Mouse (Mus musculus) left cerebral cortex, postnatal 36 days (tissue): ENCODE measurements around the gene Slc35b2. TPM values are rescaled to one million over a fixed set of nuclear protein-coding genes. Genes with fewer than 3 reads are reported as not detected.
A peak's percentile ranks its signal among the peaks of the same experiment; 100 is the strongest.

Source experiments
- DNase-seq, 2 experiments: peaks; one replicate each; pipeline ENCODE4 v3.0.0; 2021 to 2022; ENCODE audit warnings: low spot score in 2 of 2, mixed read lengths in 1 of 2
- intact Hi-C: fragments of 180-260 bp; cut with DNase I; formaldehyde crosslinking; loops from one replicate; pipeline ENCODE4 v1.15.1; 2025
- total RNA-seq, 2 experiments: library from RNA; stranded (reverse); gene quantifications; 2 replicates each; pipeline ENCODE4 v1.2.3; 2021

Slc35b2 gene
- total RNA-seq, 2 experiments from 2014 or later, result 24.7 to 33.0 TPM

DNA sequence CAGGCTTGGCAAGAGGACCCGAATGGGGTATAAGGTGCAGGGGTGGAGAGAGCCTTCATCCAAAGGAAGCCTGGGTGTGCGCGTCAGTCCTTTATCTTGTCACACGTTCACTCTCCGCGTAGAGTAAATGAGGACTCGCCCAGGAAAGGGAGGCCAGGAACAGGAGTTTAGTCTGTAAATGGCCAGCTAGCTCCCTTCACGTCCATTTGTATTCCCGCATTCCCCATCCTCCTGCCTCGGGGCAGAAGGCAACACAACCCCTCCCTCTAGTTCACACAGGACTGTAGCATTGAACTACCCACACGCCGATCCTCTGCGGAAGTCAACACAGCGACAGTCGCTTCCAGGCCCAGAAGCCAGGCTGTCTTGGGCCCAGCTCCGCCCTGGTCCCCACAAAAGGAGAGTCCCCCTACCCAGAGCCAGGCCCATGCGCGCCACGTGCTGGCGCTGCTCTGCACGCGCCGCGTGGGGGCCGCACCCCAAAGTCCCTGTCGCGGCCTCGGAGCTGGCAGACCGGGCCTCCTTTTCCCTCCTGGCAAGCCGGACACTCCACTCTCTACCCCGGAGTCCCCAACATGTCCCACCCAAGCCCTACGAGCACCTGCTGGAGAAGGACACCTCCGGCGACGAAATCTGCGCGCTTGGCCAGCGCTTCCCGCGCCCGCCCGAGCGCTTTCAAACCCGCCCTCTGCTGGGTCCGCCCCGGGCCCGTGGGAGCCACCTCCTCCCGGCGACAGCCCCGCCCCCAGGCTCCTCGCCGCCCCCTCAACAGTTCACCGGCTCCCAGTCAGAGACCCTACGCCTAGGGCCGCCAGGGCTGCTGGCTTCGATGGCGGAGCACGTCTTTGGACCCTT, 31.4 kb downstream of the Slc35b2 start:
- peak; percentile 48 to 51 for DNase-seq
- intact Hi-C loops, result no loop called here

GRCm38 (mm10) chr17:45595736-45596390, 32.2 kb downstream of the Slc35b2 start:
- DNase-seq, result no peak
- intact Hi-C loops, result no loop called here

- intact Hi-C loops, result no loop called here
- peak; percentile 60 to 69 for DNase-seq
Observed at GRCm38 (mm10) chr17:45596631-45597396, 33.1 kb downstream of the Slc35b2 start.

GRCm38 (mm10) chr17:45597787-45598186, 34.1 kb downstream of the Slc35b2 start:
- intact Hi-C loops, result no loop called here
- no peak for DNase-seq

- no peak for DNase-seq
- intact Hi-C loops, result no loop called here
Observed at GRCm38 (mm10) chr17:45598376-45598775, 34.7 kb downstream of the Slc35b2 start.

DNA sequence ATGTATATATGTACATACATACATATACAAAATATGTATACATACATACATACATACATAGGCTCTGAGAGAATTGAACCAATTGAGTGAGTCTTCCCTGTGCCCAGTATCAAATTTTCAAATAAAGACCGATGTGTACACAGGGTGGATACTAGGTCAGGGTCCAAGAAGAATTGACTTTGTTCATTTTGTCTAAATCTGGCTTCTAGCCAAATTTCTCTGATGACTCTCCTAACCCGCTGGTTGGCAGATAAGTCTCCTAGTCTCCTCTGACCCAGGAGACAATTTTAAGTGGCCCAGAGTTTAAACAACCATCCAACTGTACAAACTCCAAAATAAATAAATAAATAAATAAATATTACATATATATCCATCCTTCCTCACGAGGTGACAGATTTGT, 35.2 kb downstream of the Slc35b2 start:
- intact Hi-C loops, result no loop called here
- no peak for DNase-seq

- DNase-seq, result no peak
- intact Hi-C loops, result no loop called here
Observed at GRCm38 (mm10) chr17:45599446-45600242, 36.0 kb downstream of the Slc35b2 start, which contains the start of gene Slc29a1. Gene Slc29a1 (minus strand): TSS chr17:45599606.

DNA sequence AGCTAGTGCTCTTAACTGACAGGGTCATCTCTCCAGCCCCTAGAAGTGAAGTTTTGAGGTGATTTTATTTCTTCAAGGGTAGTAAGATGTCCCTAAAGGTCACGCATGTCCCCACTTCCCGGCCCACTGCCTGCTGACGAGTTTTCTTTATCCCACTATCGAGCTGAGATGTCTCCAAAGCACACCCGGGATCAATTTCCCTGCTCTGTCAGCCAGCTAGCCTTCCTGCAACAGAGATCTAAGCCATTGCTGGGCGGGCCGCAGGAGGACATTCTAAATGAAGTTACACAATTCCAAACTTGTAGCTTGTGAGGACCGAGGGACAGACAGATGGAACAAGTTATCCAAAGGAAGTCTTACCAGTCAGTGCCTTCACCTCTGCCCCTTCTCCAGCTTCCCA, 36.6 kb downstream of the Slc35b2 start:
- no peak for DNase-seq
- intact Hi-C loops, result no loop called here

DNA sequence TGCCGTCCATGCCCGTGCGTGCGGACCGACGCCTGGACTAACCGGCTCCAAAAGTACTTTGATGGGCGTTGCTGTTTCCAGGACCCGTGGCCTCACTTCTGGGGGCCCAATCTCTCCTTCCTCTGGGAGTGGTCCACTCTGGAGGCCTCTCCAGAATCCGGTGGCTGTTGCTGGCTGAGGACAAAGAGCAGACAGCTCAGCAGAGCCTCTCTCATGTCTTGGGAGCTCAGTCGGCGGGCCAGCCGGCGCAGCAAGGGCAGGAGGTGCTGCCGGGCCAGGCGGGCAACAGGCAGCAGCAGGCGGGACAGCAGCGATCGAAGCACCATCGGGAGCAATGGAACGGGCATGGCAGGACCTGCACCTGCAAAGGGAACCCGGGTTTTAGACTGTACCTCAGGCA, 37.7 kb downstream of the Slc35b2 start:
- intact Hi-C loops, result no loop called here
- no peak for DNase-seq

DNA sequence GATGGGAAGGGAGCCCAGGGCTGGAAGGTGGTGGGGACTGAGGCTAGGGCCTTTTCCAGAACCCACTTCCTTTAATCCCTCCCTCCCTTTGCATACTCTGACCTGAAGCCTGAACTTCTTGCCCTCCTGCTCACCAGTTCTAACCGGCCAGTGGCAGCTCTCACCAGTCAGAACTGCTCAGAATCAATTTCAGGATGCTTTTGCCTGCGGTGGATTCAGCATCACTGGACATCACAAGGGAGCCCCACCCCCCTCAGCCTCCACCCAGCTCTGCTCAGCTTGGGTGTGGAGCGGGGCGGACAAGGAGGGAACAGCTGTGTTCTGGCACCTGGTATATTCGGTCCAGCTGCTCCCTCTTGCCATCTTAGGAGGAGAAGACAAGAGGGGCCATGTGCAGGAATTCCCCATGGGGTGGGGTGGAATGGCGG, 38.2 kb downstream of the Slc35b2 start, which contains the start of gene Mymx:
TSS of gene Mymx (minus strand) at position 226 of the 428 bp plus-strand sequence.
- intact Hi-C loops, result no loop called here
- DNase-seq, result no peak

GRCm38 (mm10) chr17:45602984-45603383, 39.3 kb downstream of the Slc35b2 start:
- no peak for DNase-seq
- intact Hi-C loops, result no loop called here

- intact Hi-C loops, result no loop called here
- DNase-seq, result no peak
Observed at GRCm38 (mm10) chr17:45606992-45607879, 43.6 kb downstream of the Slc35b2 start.

GRCm38 (mm10) chr17:45608396-45608795, 44.7 kb downstream of the Slc35b2 start:
- intact Hi-C loops, result no loop called here

GRCm38 (mm10) chr17:45610144-45610866, 46.6 kb downstream of the Slc35b2 start:
- DNase-seq, result no peak
- intact Hi-C loops, result no loop called here

More at GRCm38 (mm10) chr17:45608396-45608795, 44.7 kb downstream of the Slc35b2 start:
- DNase-seq, result no peak

GRCm38 (mm10) chr17:45612008-45612407, 48.3 kb downstream of the Slc35b2 start:
- DNase-seq, result no peak
- intact Hi-C loops, result no loop called here

DNA sequence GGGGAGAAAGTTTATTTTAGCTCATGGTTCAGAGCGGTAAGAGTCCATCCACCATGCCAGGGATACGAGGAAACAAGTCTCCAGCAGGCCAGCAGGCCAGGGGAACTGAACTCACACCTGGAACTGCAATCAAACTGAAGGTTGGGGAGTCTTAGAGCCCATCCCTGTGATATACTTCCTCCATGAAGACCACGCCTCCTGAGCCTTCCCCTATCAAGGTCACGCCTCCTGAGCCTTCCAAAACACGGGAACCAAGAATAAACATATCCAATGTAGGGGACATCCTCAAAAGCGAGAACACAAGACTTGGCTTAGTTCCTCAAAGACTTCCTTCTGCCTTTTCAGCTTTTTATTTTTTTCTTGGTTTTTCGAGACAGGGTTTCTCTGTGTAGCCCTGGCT, 49.2 kb downstream of the Slc35b2 start:
- no peak for DNase-seq
- intact Hi-C loops, result no loop called here

DNA sequence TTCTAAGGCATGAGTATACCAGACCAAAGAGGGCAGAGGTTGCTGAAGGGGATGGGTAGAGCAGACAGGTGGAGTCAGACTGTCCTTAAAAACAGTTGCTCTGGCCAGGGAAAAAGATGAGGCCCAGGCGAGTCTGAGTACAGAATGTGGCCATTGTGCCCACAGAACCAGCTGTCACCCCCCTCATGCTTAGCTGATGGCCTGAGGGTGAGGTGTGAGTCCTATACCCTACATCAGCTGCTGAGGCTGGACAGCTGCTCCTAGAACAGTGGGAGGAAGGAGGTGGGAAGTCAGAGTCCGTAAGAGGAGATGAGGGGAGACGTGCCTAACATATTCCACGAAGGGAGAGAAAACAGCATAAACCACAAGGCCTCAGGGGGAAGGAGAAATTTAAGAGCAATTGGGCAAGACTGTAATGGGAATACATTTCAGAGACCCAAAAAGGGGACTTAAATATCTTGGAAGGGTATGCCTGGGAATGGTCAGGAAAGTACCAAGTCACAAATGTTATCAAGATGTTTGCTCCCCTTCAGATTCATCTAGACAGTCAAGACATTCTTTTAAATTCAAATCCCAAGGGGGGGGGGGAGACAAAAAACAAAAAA, 52.5 kb downstream of the Slc35b2 start:
- intact Hi-C loops, result no loop called here
- no peak for DNase-seq
